Mouse (Mus musculus): ENCODE data around the gene Cand1.

DNA sequence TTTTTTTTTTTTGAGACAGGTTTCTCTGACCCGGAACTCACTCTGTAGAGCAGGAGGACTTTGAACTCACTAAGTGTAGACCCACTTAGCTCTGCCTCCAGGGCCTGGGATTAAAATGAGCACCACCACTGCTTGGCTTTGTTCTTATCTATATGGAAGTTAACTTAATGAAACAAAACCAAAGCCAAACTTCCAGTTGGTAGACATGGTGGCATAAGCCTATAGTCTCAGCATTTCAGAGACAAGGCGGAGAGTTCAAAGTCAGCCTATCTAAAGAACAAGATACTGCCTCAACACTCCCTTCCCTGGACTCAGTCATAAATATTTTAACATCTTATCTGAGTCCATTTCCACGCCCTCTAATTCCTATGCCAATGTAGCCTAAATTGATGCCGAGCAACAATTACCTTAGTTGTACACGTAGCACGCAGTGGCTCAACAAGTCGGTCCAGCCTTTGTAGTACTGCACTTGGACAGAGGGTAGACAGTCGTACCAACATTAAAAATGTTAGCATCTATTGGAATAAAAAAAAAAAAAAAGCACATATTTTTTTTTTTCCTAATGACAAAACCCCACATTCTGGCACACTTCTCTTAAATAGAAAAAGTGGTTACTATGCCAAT lies 33.4 kb downstream of the Cand1 start:
- TF ChIP-seq POLR2A (IDR thresholded peaks at IDR 0.05; ENCODE audit: control insufficient read depth, low read depth, low read length) (no peak), CTCF (IDR thresholded peaks at IDR 0.05; ENCODE audit: control insufficient read depth, insufficient read depth, insufficient replicate concordance, low read depth, low read length) (no peak)

Measured in testis, adult 2 months (tissue).